Mouse (Mus musculus) kidney, adult 9 months (tissue): ENCODE results near the gene Ajap1.
A peak's percentile ranks its signal among the peaks of the same experiment; 100 is the strongest.

Experiments used
- DNase-seq: peaks from one replicate; pipeline ENCODE4 v3.0.0; 2022

Ajap1 gene

DNA sequence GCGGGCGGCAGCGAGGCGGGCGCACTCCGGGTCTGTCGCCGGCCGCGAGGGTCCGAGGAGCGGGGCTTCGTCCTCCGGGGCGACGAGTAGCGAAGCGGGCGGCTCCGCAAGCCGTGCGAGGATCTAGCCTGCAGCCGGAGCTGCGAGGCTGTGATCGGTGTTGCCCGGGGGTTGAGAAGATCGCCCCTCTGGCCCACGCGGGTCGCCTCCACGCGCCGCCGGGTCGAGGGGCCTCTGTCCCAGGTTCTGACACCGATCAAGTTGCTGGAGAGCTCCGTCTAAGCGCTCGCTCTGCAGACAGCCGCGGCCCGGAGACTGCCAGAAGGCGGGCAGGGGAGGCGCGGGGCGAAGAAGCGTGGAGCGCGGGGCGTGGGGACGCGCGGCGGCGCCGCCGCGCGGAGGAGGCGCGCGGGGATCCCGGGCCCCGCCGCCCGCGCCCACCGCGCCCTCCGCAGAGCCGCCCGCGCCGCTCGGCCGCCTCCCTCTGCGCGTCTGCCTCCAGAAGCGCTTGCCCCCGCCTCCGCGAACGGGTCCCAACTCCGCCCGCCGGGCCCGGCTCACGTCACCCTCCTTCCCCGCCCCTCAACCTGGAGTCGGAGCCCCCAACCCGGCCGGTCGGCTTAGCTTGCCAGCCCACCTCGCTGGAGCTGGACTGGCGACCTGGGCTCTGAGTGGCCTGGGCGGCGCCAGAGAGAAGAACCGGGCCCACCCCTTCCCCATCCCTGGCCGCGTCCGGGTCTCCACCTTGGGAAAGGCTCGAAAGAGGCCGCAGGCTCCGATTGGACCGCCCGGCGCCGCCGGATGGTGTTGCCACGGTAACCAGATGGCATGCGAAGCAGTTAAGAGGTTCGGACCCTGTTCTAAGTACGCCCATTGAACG, at the start of gene Ajap1:
Gene Ajap1 (minus strand): TSS at position 353 of the 880 bp plus-strand sequence.
- DNase-seq = no peak

DNA sequence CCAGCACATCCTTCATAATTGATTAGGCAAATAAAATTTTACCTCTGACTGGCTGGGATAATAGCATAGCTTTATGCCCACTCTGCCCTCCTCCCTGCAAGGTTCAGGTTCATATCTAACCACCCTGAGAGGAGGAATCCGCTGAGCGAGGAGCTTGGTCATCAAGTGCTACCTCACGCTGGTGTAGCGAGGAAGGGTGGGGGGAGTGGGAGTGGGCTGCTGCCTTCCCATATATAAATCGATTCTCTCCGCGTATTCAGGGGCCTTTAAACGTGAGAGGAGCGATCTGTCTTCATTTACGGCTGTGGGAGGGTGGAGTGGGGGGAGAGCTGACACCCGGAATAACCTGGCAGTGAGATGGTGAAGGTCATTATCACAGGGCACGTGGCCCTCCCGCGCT, 47.9 kb upstream of the Ajap1 start:
- no peak for DNase-seq

DNA sequence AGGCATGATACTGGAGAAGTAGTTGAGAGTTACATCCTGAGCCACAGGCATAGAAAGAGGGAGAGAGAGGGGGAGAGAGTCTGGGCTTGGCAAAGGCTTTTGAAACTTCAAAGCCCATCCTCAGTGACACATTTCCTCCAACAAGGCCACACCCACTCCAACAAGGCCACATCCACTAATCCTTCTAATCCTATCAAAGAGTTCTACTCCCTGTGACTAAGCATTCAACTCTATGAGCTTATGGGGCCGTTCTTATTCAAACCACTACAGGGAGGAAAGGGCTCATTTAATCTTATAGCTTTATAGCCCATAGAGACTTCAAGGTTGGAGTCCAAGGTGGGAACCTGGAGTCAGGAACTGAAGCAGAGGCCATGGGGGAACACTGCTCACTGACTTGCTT, 39.0 kb upstream of the Ajap1 start:
- DNase-seq = no peak

DNA sequence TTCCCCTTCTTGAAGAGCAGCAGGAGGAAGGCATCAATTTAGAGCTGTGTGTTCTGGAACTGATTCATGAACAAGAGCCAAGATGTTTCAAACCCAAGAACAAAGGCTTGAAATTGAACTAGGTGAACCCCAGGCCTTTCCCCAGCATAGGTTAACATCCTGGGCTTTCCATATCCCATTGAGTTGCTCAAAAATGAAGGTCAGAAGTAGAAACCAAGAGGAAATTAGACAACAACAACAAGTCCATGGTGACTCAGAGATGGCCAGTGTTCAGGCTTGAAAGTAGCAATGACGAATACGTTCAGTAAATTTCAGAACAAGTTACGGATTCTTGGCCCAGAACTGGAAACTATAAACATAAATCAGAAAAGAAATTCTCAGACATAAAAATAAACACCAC, 37.3 kb upstream of the Ajap1 start:
- DNase-seq = no peak

DNA sequence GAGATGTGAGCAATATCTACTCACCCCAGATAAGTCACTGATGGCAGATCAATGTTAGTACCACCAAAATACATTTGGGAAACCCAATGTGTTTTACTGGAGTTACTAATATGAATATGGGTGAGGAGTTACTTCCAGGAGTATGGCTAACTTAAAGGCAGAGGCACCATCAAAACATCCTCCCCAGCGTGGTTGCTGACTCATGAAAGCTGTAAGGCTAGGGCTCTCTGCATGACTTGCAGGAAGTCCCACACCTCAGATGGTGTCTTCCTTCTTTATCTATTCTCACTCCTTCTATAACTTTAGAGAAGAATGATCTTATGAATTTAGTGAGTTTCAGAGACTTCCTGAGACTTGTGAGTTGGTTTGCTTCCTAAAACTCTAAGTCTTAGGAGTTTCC, 36.7 kb upstream of the Ajap1 start:
- no peak for DNase-seq

DNA sequence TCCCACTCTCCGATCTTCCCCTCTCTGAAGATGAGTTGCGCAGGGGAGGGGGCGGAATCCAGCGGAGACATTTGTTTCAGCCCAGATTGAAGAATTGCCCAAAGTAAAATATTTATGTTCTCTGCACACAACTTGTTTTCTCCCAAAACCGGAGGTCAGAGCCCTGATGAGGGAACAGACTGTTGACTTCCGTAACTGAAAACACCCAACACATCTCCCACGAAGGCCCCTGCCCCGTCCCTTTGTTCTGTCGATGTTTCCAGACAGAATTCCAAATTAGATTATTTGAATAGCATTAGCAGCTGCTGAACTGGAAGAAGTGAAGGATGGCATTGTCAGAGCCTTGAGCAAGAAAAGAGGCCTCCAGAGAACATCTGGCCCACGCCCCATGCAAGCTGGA, 33.2 kb upstream of the Ajap1 start:
- DNase-seq = no peak

DNA sequence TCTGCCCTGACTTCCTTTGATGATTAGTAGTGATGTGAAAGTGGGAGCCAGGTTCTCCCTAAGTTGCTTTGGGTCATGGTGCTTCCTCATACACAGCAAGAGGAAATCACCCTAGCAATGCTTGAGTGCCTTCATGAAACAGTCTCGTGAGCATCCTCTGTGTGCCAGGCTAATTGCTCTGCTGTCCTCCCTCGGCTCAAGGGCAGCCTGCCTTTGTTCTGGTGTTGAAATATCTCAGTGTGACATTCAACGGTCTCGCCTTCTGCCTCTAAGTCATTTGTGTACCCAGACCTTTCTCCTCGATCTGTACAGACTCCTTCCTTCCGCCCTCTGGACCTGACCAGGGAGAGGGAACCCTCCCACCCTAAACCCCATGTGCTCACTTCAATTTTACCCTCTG, 31.5 kb upstream of the Ajap1 start:
- no peak for DNase-seq

DNA sequence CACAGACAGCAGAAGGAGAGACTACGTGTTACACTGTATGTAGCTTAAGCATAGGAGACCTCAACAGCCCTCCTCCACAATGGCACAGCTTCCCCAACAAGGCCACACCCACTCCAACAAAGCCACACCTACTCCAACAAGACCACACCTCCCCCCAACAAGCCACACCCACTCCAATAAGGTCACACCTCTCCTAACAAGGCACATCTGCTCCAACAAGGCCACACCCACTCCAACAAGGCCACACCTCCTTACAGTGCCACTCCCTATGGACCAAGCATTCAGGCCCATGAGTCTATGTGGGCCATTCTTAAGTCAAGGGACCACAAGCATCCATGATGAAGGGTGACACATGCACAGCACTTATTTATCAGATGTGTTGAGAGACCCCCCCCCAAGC, 28.9 kb upstream of the Ajap1 start:
- no peak for DNase-seq

DNA sequence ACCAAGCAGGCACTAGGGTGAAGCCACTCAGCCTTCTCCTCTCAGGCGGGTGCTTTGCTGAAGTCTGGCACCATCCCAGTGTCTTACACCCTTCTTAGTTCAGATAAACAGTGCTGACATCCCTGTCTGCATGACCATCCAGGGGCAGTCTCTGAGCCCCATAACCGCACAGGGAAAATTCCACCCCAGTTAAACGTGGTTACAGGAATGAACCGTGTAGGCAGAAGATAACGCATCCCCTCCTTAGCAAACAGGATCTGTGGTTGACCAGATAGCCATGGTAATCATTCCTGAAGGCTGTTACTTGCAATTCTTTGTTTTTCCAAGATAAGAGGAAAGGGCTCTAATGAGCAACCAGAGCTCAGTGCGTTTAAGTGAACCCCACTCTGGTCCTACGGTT, 19.3 kb upstream of the Ajap1 start:
- no peak for DNase-seq

DNA sequence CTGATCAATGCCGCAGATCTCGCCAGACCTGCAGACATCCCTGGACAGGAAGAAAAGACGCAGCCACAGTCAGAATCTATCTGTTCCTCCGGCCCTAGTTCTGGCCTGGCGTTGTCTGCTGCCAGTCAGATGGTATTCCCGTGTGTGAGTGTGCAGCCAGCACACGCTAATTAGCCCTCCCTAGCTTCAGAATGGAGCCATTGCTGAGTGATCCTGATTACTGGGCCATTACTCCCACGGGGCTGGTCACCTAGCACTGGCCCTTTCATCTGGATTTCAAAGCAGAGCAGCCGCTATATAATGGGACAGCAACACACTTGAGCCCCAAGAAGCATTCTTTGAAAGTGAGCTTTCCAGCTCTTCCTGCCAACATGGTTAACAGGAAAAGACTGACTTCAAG, 9.8 kb upstream of the Ajap1 start:
- no peak for DNase-seq

DNA sequence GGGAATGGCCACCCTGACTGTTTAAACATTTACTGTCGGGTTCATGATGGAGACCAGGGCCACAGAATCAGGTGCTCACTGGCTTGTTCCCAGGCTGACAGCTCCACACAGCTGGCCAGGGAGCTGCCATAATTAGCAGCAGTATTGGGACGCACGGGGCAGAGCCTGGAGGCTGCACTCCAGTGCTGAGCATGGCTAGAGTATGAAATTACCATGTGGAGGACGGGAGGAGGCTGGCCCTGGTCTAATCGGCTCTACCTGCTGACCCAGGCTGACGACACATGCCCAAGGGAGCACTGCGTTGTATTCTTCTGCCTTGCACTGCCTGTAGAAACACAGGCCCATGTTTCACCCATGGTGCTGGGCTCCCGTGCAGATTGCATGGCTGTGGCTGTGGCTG, 6.5 kb upstream of the Ajap1 start:
- DNase-seq = no peak

DNA sequence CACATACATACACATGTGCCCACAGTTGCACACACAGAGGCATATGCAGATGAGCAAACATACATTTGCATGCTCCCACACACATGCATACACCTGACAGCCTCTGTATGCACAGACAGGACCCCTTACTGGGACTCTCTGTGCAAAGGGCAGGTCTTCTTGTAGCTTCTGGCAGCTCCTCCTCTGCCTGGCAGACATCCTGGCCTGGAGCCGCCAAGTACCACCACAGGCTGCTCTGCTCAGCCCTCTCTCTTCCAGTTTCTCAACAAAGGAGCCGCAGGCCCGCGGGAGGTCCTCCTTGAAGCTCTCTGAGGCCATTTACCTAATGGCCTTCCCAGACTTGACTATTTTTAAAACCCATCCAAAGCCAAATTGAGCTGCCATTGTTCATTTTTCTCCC, 3.3 kb upstream of the Ajap1 start:
- DNase-seq = no peak

DNA sequence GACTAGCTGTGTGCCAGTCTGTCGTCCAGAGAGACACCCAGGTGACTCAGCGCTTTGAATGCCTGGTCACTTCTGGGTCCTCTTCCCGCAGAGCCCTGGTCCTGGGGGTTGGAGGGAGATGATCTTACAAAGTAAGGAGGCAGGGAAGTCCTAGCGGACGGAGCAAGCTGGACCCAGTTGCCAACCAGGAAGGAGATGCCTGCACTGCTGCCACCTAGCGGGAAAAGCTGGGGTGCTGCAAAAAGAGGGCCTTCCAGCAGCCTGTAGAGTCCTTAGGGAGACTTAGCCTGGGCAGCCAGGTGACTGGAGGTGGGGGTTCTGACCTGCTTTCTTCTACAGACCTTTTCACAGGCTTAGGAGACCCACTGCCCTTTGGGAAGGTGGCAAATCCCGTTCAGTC, 1.8 kb upstream of the Ajap1 start:
- DNase-seq = peak; percentile 67

DNA sequence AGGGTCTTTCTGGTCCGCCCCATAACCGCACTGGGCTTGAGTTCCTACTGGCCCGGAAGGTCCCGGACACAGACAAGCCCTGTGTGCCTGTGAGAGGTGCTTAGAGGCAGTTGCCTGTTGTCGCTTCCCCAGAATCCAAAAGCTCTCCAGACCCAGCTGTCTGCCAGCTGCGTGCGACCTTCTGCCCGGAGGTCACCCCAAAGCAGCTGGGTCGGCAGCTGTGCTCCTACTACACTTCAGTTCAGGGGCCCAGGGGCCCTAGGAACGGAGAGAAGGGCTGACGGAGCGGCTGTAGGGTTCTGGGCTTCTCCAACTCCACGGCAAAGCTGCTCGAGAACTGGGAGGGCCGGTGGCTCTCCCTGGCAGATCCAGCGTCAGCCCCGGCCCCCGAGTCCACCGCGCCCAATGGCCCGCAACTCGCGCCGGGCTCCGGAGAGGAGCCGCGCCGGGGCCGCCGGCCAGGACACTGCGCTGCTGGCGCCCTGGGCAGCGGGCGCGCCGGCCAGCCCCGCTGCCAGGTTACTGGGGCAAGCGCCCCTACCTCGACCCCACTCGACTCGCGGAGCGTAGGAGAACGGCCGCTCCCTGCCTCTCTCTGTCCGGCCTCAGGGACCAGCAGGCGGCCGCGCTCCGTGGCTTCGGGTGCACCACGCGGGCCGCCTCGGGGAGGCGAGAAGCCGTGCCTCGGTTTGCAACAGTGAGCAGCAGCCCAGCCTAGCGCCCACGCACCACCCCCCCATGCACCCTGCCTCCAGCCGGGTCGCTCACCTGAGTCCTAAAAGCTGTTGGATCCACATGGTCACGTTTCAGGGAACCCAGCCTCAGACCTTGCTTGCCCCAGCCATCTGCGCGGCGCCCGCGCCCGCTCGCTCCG, 1.0 kb downstream of the Ajap1 start:
- no peak for DNase-seq

DNA sequence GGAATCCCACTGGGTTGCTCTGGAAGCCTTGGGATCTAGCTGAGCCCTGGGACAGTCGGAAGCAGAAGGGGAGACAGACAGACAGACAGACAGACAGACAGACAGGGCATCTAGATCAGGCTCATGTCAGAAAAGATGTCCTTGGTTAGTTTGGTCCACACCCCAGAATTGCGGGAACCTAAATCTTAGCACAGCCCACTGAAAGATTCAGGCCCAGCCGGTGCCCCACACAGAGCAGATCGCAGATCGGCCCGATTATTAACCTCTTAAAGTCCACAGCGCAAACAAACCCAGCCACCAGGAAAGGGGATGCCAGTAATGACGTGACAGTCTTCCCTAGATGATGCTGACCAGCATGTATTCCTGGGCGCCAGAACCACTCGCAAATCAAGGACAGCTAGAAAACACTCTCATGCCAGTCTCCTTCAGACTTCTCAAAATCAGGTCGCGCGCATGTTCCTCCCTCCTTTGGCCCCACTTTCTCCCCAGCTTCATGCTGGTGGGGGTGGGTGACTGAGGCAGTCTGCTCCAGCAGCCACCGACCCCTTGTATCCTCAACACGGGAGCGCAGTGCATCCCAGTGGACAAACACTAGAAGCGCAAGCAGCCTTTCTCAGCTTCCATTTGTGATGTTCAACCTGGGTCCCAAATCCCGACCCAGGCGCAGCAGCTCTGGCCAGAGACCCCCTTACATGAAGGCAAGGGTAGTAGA, 1.9 kb downstream of the Ajap1 start:
- DNase-seq = no peak

DNA sequence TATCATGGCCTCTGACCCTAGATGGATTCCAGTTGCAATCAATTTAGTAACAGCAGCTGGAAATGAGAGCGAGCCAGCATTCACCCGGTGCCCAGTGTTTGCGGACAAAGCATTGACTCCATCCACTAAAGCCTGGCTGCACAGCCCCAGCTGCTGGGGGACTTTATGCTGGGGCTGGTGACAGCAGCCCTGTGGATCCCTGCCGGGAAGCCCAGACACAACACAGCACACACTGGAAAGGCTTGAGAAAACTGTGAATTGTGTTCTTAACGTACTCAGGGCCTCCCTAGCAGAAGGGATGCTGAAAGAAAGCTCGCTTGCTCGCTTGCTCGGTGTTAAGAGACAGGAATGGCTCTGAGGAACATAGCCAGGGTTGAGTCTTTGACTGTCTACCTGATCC, 3.5 kb downstream of the Ajap1 start:
- DNase-seq = no peak

DNA sequence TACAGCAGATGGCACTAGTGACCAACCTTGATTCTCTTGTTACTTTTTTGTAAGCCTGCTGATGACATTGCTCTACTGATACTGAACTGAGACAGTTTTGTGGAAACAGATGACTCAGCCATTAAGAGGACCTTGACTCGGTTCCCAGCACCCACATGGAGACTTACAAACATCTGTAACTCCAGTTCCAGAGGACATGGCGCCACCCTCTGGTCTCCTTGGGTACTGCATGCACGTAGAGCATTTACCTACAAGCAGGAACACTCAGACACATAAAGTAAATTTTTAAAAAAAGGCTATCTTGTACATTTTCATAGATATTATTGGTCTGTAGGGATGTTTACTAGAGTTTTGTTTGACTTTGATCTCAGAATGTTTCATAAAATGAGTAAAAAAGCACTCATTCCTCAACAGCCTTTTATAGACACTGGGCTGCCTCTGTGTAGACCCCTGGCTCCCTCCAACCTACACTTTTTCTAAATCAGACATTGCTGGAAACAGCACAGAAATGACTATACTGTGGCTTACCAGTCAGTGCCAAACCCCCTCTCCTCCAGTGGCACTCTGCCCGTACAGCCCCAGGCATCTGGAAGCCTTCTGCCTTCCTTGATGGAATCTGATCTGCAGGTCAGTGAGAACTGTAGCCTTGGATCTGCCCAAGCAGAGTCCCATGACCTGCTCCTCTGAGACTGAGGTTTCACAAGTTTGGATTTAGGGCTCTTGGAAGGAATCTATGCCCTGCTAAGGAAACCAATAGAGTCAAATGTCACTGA, 8.9 kb downstream of the Ajap1 start:
- no peak for DNase-seq

DNA sequence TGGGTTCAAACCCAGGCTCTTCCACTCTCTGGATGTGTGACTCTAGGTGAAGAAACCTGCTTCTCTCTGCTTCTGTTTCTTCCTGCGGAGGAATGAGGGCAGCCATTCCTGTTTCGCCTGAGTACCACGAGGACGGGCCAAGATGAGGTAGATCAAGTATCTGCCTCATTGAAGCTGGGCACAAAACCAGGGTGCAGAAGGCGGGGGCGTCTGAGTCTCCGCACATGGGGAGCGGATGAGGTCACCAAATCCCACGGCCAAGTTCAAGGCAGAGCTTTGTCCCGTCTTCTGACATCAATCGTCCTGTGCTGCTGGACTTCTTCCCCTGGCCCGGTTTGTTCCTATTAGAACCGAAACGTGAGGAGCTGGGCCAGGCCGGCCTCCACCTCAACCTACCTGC, 12.9 kb downstream of the Ajap1 start:
- no peak for DNase-seq

DNA sequence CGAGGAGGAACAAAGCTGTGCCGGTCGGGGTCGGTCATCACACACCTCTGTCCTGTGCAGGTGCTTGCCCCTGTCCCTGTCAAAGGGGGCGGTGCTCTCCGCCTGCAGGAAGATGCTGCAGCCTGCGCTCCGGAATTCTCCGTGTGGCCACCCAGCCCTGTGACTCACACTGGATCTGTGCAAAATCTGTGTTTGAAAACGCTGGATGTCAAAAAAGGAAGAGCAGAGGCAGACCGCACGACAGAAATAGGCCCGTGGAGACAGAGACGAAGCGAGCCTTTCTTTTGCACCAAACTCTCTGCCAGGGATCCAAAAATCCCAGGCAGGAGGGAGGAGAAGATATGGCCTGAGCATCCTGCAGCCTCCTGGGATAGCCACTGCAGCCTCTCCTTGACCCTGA, 22.7 kb downstream of the Ajap1 start:
- no peak for DNase-seq

DNA sequence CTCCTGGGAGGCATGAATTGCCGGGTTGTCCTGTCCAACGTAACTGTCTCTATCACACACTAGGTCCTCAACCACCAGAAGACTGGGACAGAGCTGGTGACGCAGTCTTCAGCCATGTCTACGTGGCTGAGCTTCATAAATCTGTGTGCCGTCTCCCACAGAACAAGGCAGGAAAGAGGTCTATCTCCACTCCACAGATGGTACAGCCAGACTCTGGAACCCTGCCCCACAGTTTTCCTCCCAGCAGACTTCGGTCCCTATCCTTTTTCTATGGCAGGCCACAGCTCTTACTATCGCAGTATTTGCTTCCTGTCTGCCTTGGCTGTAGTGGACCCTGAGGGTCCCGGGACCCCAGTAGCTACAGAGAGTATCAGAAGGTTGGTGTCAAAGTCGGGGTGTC, 23.1 kb downstream of the Ajap1 start:
- no peak for DNase-seq

DNA sequence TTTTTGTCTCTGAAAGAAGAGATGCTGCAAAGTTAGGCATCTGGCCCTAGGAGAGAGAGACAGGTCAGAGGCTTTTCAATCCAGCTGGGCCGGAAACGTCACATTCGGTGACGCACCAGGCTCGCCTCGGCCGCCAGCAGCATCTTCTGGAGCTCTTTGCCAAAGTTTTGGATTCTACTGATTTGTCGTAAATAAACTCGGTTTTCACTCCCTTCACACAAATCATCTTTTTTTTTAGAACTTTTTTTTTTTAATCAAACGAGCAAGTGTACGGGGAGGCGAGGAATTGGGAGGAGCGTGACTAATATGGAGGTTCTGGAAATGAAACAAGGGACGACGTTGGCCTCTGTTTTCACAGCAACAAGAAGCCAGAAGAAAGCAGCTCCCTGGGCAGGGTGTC, 23.8 kb downstream of the Ajap1 start:
- DNase-seq = no peak

DNA sequence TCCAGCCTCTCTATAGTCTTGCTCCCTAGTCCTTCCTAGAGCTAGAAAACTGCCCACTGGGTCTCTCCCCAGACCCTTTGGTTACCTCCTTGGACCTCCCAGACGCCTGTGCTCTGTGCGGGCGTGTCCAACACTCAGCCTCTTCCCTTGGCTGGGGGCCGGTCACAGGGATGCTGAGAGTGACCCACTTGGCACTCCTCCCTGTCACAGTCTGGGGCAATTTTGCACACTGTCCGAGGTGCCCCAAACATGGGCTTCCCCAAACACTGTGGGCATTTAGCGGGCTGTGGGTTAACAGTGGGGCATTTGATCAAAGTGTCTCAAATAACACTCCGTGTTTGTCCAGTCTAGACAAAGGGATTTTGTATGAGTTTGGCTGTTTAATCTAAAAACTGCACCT, 29.1 kb downstream of the Ajap1 start:
- no peak for DNase-seq

DNA sequence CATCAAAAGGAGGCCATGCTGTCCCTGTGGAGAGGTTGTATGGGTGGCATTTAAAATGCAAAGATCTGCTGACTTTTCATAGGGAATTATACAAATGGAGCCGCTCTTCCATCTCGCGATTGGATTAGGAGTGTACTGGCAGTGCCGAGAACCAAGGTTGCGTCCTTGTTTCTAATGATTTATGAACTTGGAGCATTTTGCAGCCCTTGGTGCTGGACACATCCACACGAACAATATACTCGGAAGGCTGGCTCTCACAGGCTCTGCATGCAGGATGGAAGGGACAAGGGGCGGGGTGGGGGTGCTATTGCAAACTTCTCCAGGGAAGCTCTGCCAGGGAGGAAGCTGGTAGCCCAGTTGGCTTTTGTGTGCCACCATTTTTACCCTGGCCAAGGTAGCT, 31.1 kb downstream of the Ajap1 start:
- DNase-seq = no peak
